8 mouse cellular contexts compared by ENCODE assay signal in genomic region chr19:6979001-6979479, GRCm38 (mm10). TPM values are rescaled to one million over a fixed set of nuclear protein-coding genes. Genes with fewer than 3 reads are reported as not detected.
DNase-seq lines count a peak whose midpoint lies in the region; ATAC-seq and TF ChIP-seq lines count a peak whose summit lies in the region.

No protein-coding gene starts in this region.

- H3K27ac ChIP-seq in testis, adult 2 months (ENCODE audit: control insufficient read depth, insufficient read depth, low read depth, low read length): peak overlapping the region; percentile 59
- H3K27ac ChIP-seq in forebrain, postnatal 0 days (ENCODE audit: low read depth, low read length): peak overlapping the region; percentile 87
- peak overlapping the region; percentile 96 for H3K27ac ChIP-seq in midbrain, embryonic 14.5 days (replicated peaks; ENCODE audit: low read depth, low read length)

- peak overlapping the region; percentile 74 for H3K9ac ChIP-seq in forebrain, postnatal 0 days
- H3K9ac ChIP-seq in midbrain, embryonic 14.5 days (replicated peaks; ENCODE audit: low read length): peak overlapping the region; percentile 75

- DNase-seq in cerebellum, adult 8-10 months: peak; percentile 64
- DNase-seq in cerebellum, adult 9-11 months: no peak
- no peak for DNase-seq in testis, postnatal 10 days (ENCODE audit: low spot score)
- peak; percentile 25 for DNase-seq in forebrain, postnatal 0 days
- peak; percentile 44 to 54 for DNase-seq in kidney, postnatal 4 days
- peak; percentile 32 for DNase-seq in midbrain, embryonic 14.5 days
- DNase-seq in urinary bladder, postnatal 25 days (ENCODE audit: low spot score): no peak

- H3K27me3 ChIP-seq in testis, adult 2 months (ENCODE audit: control insufficient read depth, insufficient read depth, low read length): no peaks in the 10 kb centered on the region
- no peaks in the 10 kb centered on the region for H3K27me3 ChIP-seq in forebrain, postnatal 0 days (ENCODE audit: insufficient read depth, low read length)
- H3K27me3 ChIP-seq in midbrain, embryonic 14.5 days (ENCODE audit: control insufficient read depth, insufficient read depth, low read length): no peaks in the 10 kb centered on the region

- TF ChIP-seq CTCF in testis, adult 2 months (IDR thresholded peaks at IDR 0.05; ENCODE audit: control insufficient read depth, insufficient read depth, insufficient replicate concordance, low read depth, low read length): no peak
- no peak for TF ChIP-seq CTCF in forebrain, postnatal 0 days (IDR thresholded peaks at IDR 0.05; ENCODE audit: low read depth)

- no peak for TF ChIP-seq POLR2A in testis, adult 2 months (IDR thresholded peaks at IDR 0.05; ENCODE audit: control insufficient read depth, low read depth, low read length)

- peaks cover 27% of the 10 kb centered on the region for H3K4me1 ChIP-seq in testis, adult 2 months (ENCODE audit: control insufficient read depth, insufficient read depth, low read length)
- peaks cover 9% of the 10 kb centered on the region for H3K4me1 ChIP-seq in forebrain, postnatal 0 days (ENCODE audit: insufficient read depth)
- peaks cover 40% of the 10 kb centered on the region for H3K4me1 ChIP-seq in midbrain, embryonic 14.5 days (ENCODE audit: control insufficient read depth, insufficient read depth, low read length)

- H3K4me3 ChIP-seq in testis, adult 2 months (ENCODE audit: control insufficient read depth, low read depth, low read length): peak overlapping the region; percentile 97
- H3K4me3 ChIP-seq in forebrain, postnatal 0 days (ENCODE audit: low read depth, low read length): peak overlapping the region; percentile 55
- peak overlapping the region; percentile 66 for H3K4me3 ChIP-seq in midbrain, embryonic 14.5 days (replicated peaks; ENCODE audit: low read depth, low read length)

- H3K4me2 ChIP-seq in forebrain, postnatal 0 days (ENCODE audit: low read depth): peak overlapping the region; percentile 77
- H3K4me2 ChIP-seq in midbrain, embryonic 14.5 days (ENCODE audit: low read length): peak overlapping the region; percentile 75

- WGBS in forebrain, postnatal 0 days: 8% methylated on average over 11 of the region's 11 CpGs
- WGBS in midbrain, embryonic 14.5 days: 10% methylated on average over 11 of the region's 11 CpGs

- H3K9me3 ChIP-seq in forebrain, postnatal 0 days (ENCODE audit: low read length): no peaks in the 10 kb centered on the region
- no peaks in the 10 kb centered on the region for H3K9me3 ChIP-seq in midbrain, embryonic 14.5 days (ENCODE audit: control insufficient read depth, low read length)

- H3K36me3 ChIP-seq in testis, adult 2 months (ENCODE audit: control insufficient read depth, insufficient read depth, low read length): no peaks in the 10 kb centered on the region; the same call in 1 of the 2 replicates
- H3K36me3 ChIP-seq in forebrain, postnatal 0 days (ENCODE audit: insufficient read depth): peaks cover 22% of the 10 kb centered on the region
- H3K36me3 ChIP-seq in midbrain, embryonic 14.5 days (ENCODE audit: control insufficient read depth, insufficient read depth, low read length): peaks cover 27% of the 10 kb centered on the region

- ATAC-seq in forebrain, postnatal 0 days: no peak
- no peak for ATAC-seq in midbrain, embryonic 14.5 days (ENCODE audit: low FRiP score, low TSS enrichment)

RNA-seq across cellular contexts. Expression of gene Fkbp2, which starts 1.3 kb away (rescaled TPM):
- 28.3 and 29.1 TPM in 2 replicates for polyA plus RNA-seq in testis, adult 2 months (2012; rRNA removed)
- total RNA-seq in forebrain, postnatal 0 days (2014; rRNA removed): 23.5 and 26.8 TPM in 2 replicates
- 102 and 106 TPM in 2 replicates for polyA plus RNA-seq in forebrain, postnatal 0 days (2015; fragmentation: Nextera tagmentation; extraction: Ambion mirVana)
- polyA plus RNA-seq in midbrain, embryonic 14.5 days (2014; fragmentation: Nextera tagmentation; extraction: Ambion mirVana): 73.8 and 86.9 TPM in 2 replicates

RNA-seq across cellular contexts. Expression of gene Plcb3, which starts 2.8 kb away (rescaled TPM):
- polyA plus RNA-seq in testis, adult 2 months (2012; rRNA removed): 13.9 and 14.6 TPM in 2 replicates
- 12.8 and 13.1 TPM in 2 replicates for total RNA-seq in forebrain, postnatal 0 days (2014; rRNA removed)
- 7.3 and 10.0 TPM in 2 replicates for polyA plus RNA-seq in forebrain, postnatal 0 days (2015; fragmentation: Nextera tagmentation; extraction: Ambion mirVana)
- polyA plus RNA-seq in midbrain, embryonic 14.5 days (2014; fragmentation: Nextera tagmentation; extraction: Ambion mirVana): 6.3 and 8.8 TPM in 2 replicates

RNA-seq across cellular contexts. Expression of gene Ppp1r14b, which starts 4.3 kb away (rescaled TPM):
- polyA plus RNA-seq in testis, adult 2 months (2012; rRNA removed): 139 and 154 TPM in 2 replicates
- 226 and 269 TPM in 2 replicates for total RNA-seq in forebrain, postnatal 0 days (2014; rRNA removed)
- polyA plus RNA-seq in forebrain, postnatal 0 days (2015; fragmentation: Nextera tagmentation; extraction: Ambion mirVana): 201 and 269 TPM in 2 replicates
- 198 and 257 TPM in 2 replicates for polyA plus RNA-seq in midbrain, embryonic 14.5 days (2014; fragmentation: Nextera tagmentation; extraction: Ambion mirVana)

RNA-seq across cellular contexts. Expression of gene Vegfb, which starts 8.4 kb away (rescaled TPM):
- polyA plus RNA-seq in testis, adult 2 months (2012; rRNA removed): 7.5 and 8.4 TPM in 2 replicates
- 24.9 and 28.4 TPM in 2 replicates for total RNA-seq in forebrain, postnatal 0 days (2014; rRNA removed)
- 52.8 and 64.6 TPM in 2 replicates for polyA plus RNA-seq in forebrain, postnatal 0 days (2015; fragmentation: Nextera tagmentation; extraction: Ambion mirVana)
- 33.1 and 47.3 TPM in 2 replicates for polyA plus RNA-seq in midbrain, embryonic 14.5 days (2014; fragmentation: Nextera tagmentation; extraction: Ambion mirVana)

RNA-seq across cellular contexts. Expression of gene Dnajc4, which starts 13.3 kb away (rescaled TPM):
- polyA plus RNA-seq in testis, adult 2 months (2012; rRNA removed): 109 and 123 TPM in 2 replicates
- total RNA-seq in forebrain, postnatal 0 days (2014; rRNA removed): 15.1 and 20.2 TPM in 2 replicates
- polyA plus RNA-seq in forebrain, postnatal 0 days (2015; fragmentation: Nextera tagmentation; extraction: Ambion mirVana): 20.7 and 24.8 TPM in 2 replicates
- polyA plus RNA-seq in midbrain, embryonic 14.5 days (2014; fragmentation: Nextera tagmentation; extraction: Ambion mirVana): 23.1 and 26.7 TPM in 2 replicates

Comparison
In these comparisons a context has a peak if more than half of its experiments do, and no peak if none do; other contexts are left out.
1. DNase-seq: peak in cerebellum, adult 8-10 months (single experiment), forebrain, postnatal 0 days (single experiment), kidney, postnatal 4 days (2 of 2) and midbrain, embryonic 14.5 days (single experiment); none in cerebellum, adult 9-11 months (single experiment), testis, postnatal 10 days (single experiment) and urinary bladder, postnatal 25 days (single experiment).
2. Peak in every context shown above with its lines, with median percentiles within 50 percentile points of each other: H3K27ac ChIP-seq and H3K4me3 ChIP-seq.